Mouse (Mus musculus) stomach, embryonic 14.5 days (tissue): ENCODE data around the gene Vav1. TPM values are rescaled to one million over a fixed set of nuclear protein-coding genes. Genes with fewer than 3 reads are reported as not detected.

ENCODE experiments used
- ATAC-seq: fragments of 200-750 bp; cut with Nextera tagmentation; 2 replicates; pipeline ENCODE4 v1.8.0; 2017; ENCODE audit warnings: low read depth, moderate TSS enrichment; ENCODE audit not compliant: insufficient number of reproducible peaks, insufficient read depth, low FRiP score
- H3K27ac ChIP-seq: fragments of 300-500 bp; sonication (generic); 2 replicates; pipeline ENCODE4 v1.5.1; 2014; ENCODE audit warnings: mild to moderate bottlenecking, low read length, moderate library complexity, mixed read lengths
- H3K27me3 ChIP-seq: fragments of 300-500 bp; sonication (generic); 2 replicates; pipeline ENCODE4 v1.6.1; 2014; ENCODE audit warnings: low read length, control low read depth, mixed read lengths; ENCODE audit not compliant: control insufficient read depth, insufficient read depth
- H3K36me3 ChIP-seq: fragments of 300-500 bp; sonication (generic); 2 replicates; pipeline ENCODE4 v1.6.1; 2014; ENCODE audit warnings: mild to moderate bottlenecking, control low read depth, low read length, moderate library complexity, mixed read lengths; ENCODE audit not compliant: control insufficient read depth, insufficient read depth
- H3K4me1 ChIP-seq: fragments of 300-500 bp; sonication (generic); 2 replicates; pipeline ENCODE4 v1.6.1; 2014; ENCODE audit warnings: low read length, control low read depth, mixed read lengths; ENCODE audit not compliant: control insufficient read depth, insufficient read depth
- H3K4me2 ChIP-seq: fragments of 300-500 bp; sonication (generic); replicated peaks from 2 replicates; pipeline ENCODE4 v1.6.1; 2014; ENCODE audit warnings: low read depth, low read length, control low read depth
- H3K4me3 ChIP-seq: fragments of 300-500 bp; sonication (generic); 2 replicates; pipeline ENCODE4 v1.5.1; 2014; ENCODE audit warnings: low read depth, low read length, control low read depth
- H3K9ac ChIP-seq: fragments of 300-500 bp; sonication (generic); replicated peaks from 2 replicates; pipeline ENCODE4 v1.6.1; 2014; ENCODE audit warnings: low read depth, mild to moderate bottlenecking, control low read depth, low read length, moderate library complexity, mixed read lengths
- H3K9me3 ChIP-seq: fragments of 300-500 bp; sonication (generic); 2 replicates; pipeline ENCODE4 v1.6.1; 2016; ENCODE audit warnings: low read depth, low read length, control low read depth; ENCODE audit not compliant: control insufficient read depth
- WGBS: fragments of 180-500 bp; shearing (Covaris S2); extraction: QIAGEN DNeasy Blood & Tissue Kit; methylation state at CpG from one replicate; pipeline ENCODE4 v1.1.7; 2014; 5-methylcytosine and 5-hydroxymethylcytosine counted together
- polyA plus RNA-seq: library from polyadenylated mRNA; unstranded; fragments of >200 nt; fragmentation: Nextera tagmentation; extraction: Ambion mirVana; gene quantifications from 2 replicates; pipeline ENCODE4 v1.2.1, GENCODE M21; 2014

Vav1 gene
- polyA plus RNA-seq, 1 experiment from 2014 or later: 1.8 TPM

DNA sequence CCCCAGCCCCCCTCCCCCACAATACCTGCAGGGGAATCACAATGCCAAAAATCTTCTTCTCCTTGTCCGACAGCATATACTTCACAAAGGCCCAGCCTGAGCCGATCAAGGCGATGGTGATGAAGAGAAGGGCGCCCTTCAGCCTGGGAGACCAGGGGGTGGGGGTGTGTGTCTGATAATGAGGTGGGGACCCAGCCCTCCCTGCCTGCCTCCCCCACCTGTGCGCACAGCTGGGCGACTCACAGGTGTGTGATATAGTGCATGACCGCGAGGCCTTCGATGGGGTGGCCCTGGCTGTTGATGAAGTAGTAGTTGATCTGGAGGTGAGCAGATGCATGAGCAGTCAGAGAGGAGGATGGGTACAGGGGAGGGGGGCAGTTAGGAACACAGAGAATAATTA, 41.7 kb upstream of the Vav1 start:
- no peak overlapping the region for H3K4me2 ChIP-seq
- H3K27ac ChIP-seq: no peak overlapping the region
- H3K9ac ChIP-seq: no peak overlapping the region
- H3K4me1 ChIP-seq: no peaks in the 10 kb centered on the region
- H3K36me3 ChIP-seq: peaks cover 32% of the 10 kb centered on the region
- H3K9me3 ChIP-seq: no peaks in the 10 kb centered on the region; the same call in 1 of the 2 replicates
- WGBS: 92% methylated on average over 9 of the region's 9 CpGs
- no peak overlapping the region for H3K4me3 ChIP-seq
- no peak for ATAC-seq
- H3K27me3 ChIP-seq: no peaks in the 10 kb centered on the region

DNA sequence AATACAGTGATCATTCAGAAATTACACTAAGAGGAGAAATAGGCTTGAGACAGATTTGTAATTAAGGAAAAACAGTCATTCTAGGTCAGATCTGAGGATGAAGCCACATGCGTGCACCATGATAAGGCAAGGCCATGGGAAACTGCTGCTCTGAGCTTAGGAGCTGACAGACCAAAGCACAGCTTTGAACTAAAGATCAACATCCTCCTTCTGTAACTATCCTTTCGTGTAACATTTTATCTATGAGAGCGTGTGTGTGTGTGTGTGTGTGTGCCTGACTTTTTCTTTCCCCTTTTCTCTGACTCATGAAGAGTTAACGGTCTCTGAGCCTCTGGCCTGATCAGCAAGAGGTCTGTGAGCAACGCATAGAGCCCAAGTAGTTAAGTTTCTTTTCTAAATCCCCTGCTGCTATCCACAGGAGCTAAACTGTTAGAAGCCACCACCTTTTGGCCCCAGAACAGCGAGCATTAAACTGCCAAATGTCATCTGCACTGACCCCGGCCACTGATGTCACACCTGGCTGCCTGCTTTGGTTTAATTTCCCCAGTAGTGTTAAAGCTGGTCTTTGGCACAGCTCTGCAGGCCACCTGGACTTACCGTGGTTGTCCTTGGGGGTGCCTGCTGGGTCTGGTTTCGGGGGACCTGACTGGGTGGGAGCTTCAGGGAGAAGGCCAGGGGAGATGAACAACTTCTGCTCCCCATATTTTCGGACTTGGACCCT, 35.1 kb upstream of the Vav1 start:
- Histone ChIP-seq H3K36me3 (peaks cover 7% of the 10 kb centered on the region; the same call in 1 of the 2 replicates), H3K9me3 (no peaks in the 10 kb centered on the region; the same call in 1 of the 2 replicates), H3K4me1 (peaks cover 13% of the 10 kb centered on the region), H3K9ac (no peak overlapping the region), H3K27me3 (no peaks in the 10 kb centered on the region), H3K4me3 (no peak overlapping the region), H3K27ac (no peak overlapping the region), H3K4me2 (no peak overlapping the region)
- 70% methylated on average over 10 of the region's 10 CpGs for WGBS
- ATAC-seq: no peak

GRCm38 (mm10) chr17:57245311-57245929, 33.5 kb upstream of the Vav1 start:
- no peak overlapping the region for H3K4me2 ChIP-seq
- no peak overlapping the region for H3K9ac ChIP-seq
- H3K27ac ChIP-seq: no peak overlapping the region
- H3K27me3 ChIP-seq: no peaks in the 10 kb centered on the region
- H3K9me3 ChIP-seq: no peaks in the 10 kb centered on the region; the same call in 1 of the 2 replicates
- peaks cover 7% of the 10 kb centered on the region; the same call in 1 of the 2 replicates for H3K36me3 ChIP-seq
- H3K4me1 ChIP-seq: peaks cover 14% of the 10 kb centered on the region
- H3K4me3 ChIP-seq: no peak overlapping the region
- 88% methylated on average over 10 of the region's 10 CpGs for WGBS
- no peak for ATAC-seq

- Histone ChIP-seq H3K9ac (peak overlapping the region; percentile 58), H3K4me2 (peak overlapping the region; percentile 86), H3K4me1 (peaks cover 21% of the 10 kb centered on the region), H3K36me3 (peaks cover 4% of the 10 kb centered on the region; the same call in 1 of the 2 replicates), H3K27me3 (no peaks in the 10 kb centered on the region), H3K4me3 (peak overlapping the region; percentile 56), H3K9me3 (no peaks in the 10 kb centered on the region; the same call in 1 of the 2 replicates), H3K27ac (peak overlapping the region; percentile 93)
- ATAC-seq: no peak
- 3% methylated on average over 18 of the region's 18 CpGs for WGBS
Measured at GRCm38 (mm10) chr17:57246663-57247392, 32.1 kb upstream of the Vav1 start.

DNA sequence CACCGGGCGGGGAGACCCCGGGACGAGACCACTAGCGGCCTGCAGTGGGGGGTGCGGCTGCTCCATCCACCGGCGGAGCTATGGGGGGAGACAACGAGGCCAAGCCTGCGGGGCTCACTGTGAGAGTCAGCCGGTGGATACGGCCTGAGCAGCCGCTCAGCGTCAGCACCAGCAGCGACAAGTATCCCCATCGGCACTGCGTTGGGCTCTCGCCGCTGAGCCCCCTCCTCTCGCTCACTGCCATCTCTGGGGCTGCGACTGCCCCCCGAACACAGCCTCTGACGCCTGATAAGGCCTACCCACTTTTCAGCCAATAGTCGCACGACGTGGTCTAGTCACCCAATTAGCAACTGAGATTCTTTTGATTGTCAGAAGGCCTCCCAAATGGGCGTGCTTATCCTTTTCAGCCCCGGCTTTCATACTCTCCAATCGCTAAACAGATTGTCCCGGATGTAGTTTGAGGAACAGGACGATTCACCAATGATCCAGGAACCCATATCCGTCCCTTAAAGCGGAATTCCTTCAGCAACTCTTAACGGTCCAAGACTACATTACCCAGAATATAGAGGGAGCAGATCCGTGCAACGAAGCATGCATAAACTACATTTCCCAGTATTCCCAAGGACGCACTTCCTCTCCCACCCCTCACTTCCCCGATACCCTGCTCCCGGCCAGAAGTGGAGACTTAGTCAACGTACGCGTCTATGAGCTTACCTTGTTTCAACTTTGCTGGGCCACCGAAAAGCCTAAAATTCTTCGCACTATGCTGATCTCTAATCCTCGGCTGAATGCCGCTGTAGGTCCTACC, 31.3 kb upstream of the Vav1 start:
- peaks cover 21% of the 10 kb centered on the region for H3K4me1 ChIP-seq
- ATAC-seq: peak; percentile 91
- WGBS: under 1% methylated on average over 46 of the region's 46 CpGs
- H3K4me3 ChIP-seq: peak overlapping the region; percentile 81
- H3K9me3 ChIP-seq: no peaks in the 10 kb centered on the region
- H3K36me3 ChIP-seq: no peaks in the 10 kb centered on the region; the same call in 1 of the 2 replicates
- no peaks in the 10 kb centered on the region for H3K27me3 ChIP-seq
- peak overlapping the region; percentile 93 for H3K27ac ChIP-seq
- peak overlapping the region; percentile 86 for H3K4me2 ChIP-seq
- peak overlapping the region; percentile 58 for H3K9ac ChIP-seq

- under 1% methylated on average over 12 of the region's 12 CpGs for WGBS
- Histone ChIP-seq H3K27ac (peak within 1 kb of the TSS; percentile 93), H3K9me3 (no peaks in the 10 kb centered on the region), H3K4me2 (peak within 1 kb of the TSS; percentile 90), H3K4me1 (peaks cover 21% of the 10 kb centered on the region), H3K36me3 (peaks cover under 1% of the 10 kb centered on the region), H3K4me3 (peak within 1 kb of the TSS; percentile 81), H3K9ac (peak within 1 kb of the TSS; percentile 58), H3K27me3 (no peaks in the 10 kb centered on the region)
- ATAC-seq: peak; percentile 63
Measured at GRCm38 (mm10) chr17:57248201-57248699, 30.6 kb upstream of the Vav1 start, which contains the start of gene Gpr108. Gene Gpr108, minus strand, starts transcription at chr17:57248446.

- ATAC-seq: no peak
- WGBS: 13% methylated on average over 13 of the region's 13 CpGs
- H3K9ac ChIP-seq: 0 out of 2 replicates have a peak overlapping the region, but pooled peaks have one; percentile 11
- H3K36me3 ChIP-seq: peaks cover 5% of the 10 kb centered on the region
- no peaks in the 10 kb centered on the region for H3K9me3 ChIP-seq
- H3K4me3 ChIP-seq: peak overlapping the region; percentile 81
- H3K4me1 ChIP-seq: peaks cover 21% of the 10 kb centered on the region
- H3K27me3 ChIP-seq: no peaks in the 10 kb centered on the region
- H3K4me2 ChIP-seq: peak overlapping the region; percentile 61
- H3K27ac ChIP-seq: peak overlapping the region; percentile 90
Measured at GRCm38 (mm10) chr17:57248771-57249170, 30.1 kb upstream of the Vav1 start.
